In genomic region chr4:88793936-88794675, GRCm38 (mm10) we compare ENCODE assay signal across 13 mouse cellular contexts. TPM values are rescaled to one million over a fixed set of nuclear protein-coding genes. Genes with fewer than 3 reads are reported as not detected.
A peak's percentile ranks its signal among the peaks of the same experiment; 100 is the strongest.
DNase-seq lines count a peak whose midpoint lies in the region; ATAC-seq and TF ChIP-seq lines count a peak whose summit lies in the region.
"Not testable (repeated sequence)": the region's sequence is repeated elsewhere in the genome, so short reads cannot be mapped to it uniquely, and the experiment has no call there.
"Had no signal": no experiment of that assay in that cellular context is flagged by ENCODE, and none has a peak within 500 bp of the region (broad histone marks: within the 10 kb centered on the region; RNA-seq: fewer than 3 reads in every experiment).

Gene Gm13275, plus strand, starts transcription at chr4:88794487.

- H3K27me3 ChIP-seq in hindbrain, postnatal 0 days (ENCODE audit: insufficient read depth, low read length); liver, postnatal 0 days (ENCODE audit: insufficient read depth, low read length): not testable (repeated sequence)

- not testable (repeated sequence) for H3K27ac ChIP-seq in hindbrain, postnatal 0 days; liver, postnatal 0 days (ENCODE audit: low read depth)

- TF ChIP-seq CTCF in hindbrain, postnatal 0 days (IDR thresholded peaks at IDR 0.05; ENCODE audit: low read depth): peak; percentile 43; the same call in 1 of the 2 replicates
- peak; percentile 44 for TF ChIP-seq CTCF in liver, postnatal 0 days (IDR thresholded peaks at IDR 0.05; ENCODE audit: low read depth)

- DNase-seq in cerebellum, adult 8-10 months: peak; percentile 85
- DNase-seq in gastrocnemius, adult 8-10 months (ENCODE audit: low spot score in 2 of 2): peak; percentile 63
- DNase-seq in hindbrain, postnatal 0 days (ENCODE audit: low spot score); liver, postnatal 0 days: not testable (repeated sequence)
- DNase-seq in layer of hippocampus, adult 9-10 months (ENCODE audit: low spot score): peak; percentile 42
- peak; percentile 24 for DNase-seq in right cerebral cortex, adult 18-20 months
- peak; percentile 57 to 69 for DNase-seq in thymus, postnatal 10 days (ENCODE audit: low spot score in 2 of 2)

- H3K4me3 ChIP-seq in hindbrain, postnatal 0 days (ENCODE audit: low read length); liver, postnatal 0 days (ENCODE audit: low read depth, low read length): not testable (repeated sequence)

- H3K4me1 ChIP-seq in hindbrain, postnatal 0 days (ENCODE audit: insufficient read depth, low read length); liver, postnatal 0 days (ENCODE audit: insufficient read depth): not testable (repeated sequence)

- H3K4me2 ChIP-seq in hindbrain, postnatal 0 days (ENCODE audit: low read depth, low read length); liver, postnatal 0 days (ENCODE audit: low read depth, low read length): not testable (repeated sequence)

- WGBS in hindbrain, postnatal 0 days: 0% methylated on average over 2 of the region's 52 CpGs
- 0% methylated on average over 2 of the region's 52 CpGs for WGBS in liver, postnatal 0 days (ENCODE audit: insufficient replicate concordance)

- H3K9me3 ChIP-seq in hindbrain, postnatal 0 days (ENCODE audit: low read length); liver, postnatal 0 days (ENCODE audit: low read length): not testable (repeated sequence)

- not testable (repeated sequence) for ATAC-seq in hindbrain, postnatal 0 days; liver, postnatal 0 days

- not testable (repeated sequence) for H3K9ac ChIP-seq in hindbrain, postnatal 0 days (replicated peaks; ENCODE audit: low read length); liver, postnatal 0 days (replicated peaks)

- TF ChIP-seq EP300 in liver, postnatal 0 days (IDR thresholded peaks at IDR 0.05; ENCODE audit: low read depth): not testable (repeated sequence)

- not testable (repeated sequence) for H3K36me3 ChIP-seq in hindbrain, postnatal 0 days (ENCODE audit: insufficient read depth, low read length); liver, postnatal 0 days (replicated peaks; ENCODE audit: insufficient read depth, low read length)

RNA-seq across cellular contexts. Expression of gene Gm13275, which starts in this region (rescaled TPM):
- total RNA-seq in gastrocnemius, adult 8-10 months (2022): not detected
- not detected in 2 replicates for total RNA-seq in hindbrain, postnatal 0 days (2014; rRNA removed)
- not detected in 2 replicates for polyA plus RNA-seq in hindbrain, postnatal 0 days (2015; fragmentation: Nextera tagmentation; extraction: Ambion mirVana)
- not detected in 2 replicates for polyA plus RNA-seq in liver, postnatal 0 days (2015; fragmentation: Nextera tagmentation; extraction: Ambion mirVana)
- polyA plus RNA-seq: brain, embryonic 14.5 days; embryonic facial prominence, embryonic 13.5 days; hindbrain, embryonic 15.5 days; limb, embryonic 15.5 days; midbrain, embryonic 10.5 days; neural tube, embryonic 15.5 days had no signal

Comparison
In these comparisons a context has a peak if more than half of its experiments do, and no peak if none do; other contexts are left out.
1. Peak in DNase-seq in gastrocnemius, adult 8-10 months; RNA of the gene not detected or under 1 TPM.